Mouse (Mus musculus): ENCODE measurements around the gene Pacsin3. TPM values are rescaled to one million over a fixed set of nuclear protein-coding genes. Genes with fewer than 3 reads are reported as not detected.

Pacsin3 gene
- polyA plus RNA-seq (2012; rRNA removed) = 23.5 and 24.5 TPM in 2 replicates

DNA sequence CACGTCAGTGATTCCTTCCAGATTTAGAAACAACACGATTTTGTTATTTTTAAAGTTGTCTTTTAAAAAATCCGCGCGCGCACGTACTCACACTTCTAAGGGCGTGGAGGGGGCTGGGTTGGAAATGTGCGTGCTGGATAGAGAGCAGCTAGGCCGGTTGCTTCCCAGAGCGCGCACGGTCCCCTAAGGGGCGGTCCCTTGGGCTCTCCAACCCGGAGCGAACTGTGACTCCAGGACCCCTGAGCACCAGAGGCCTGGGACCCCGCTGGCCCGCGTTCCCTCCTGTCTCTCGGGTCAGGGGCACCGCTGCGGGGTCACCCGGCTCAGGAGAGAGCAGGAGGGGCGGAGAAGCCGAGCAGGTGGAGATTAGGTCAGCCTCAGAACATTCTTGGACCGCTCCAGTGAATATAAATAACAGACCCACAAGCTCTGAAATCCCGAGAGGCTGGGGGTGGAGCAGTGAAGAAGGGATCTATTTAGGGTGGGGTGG lies at the start of gene Pacsin3:
TSS of gene Pacsin3 (plus strand) at position 294 of the 490 bp plus-strand sequence.

DNA sequence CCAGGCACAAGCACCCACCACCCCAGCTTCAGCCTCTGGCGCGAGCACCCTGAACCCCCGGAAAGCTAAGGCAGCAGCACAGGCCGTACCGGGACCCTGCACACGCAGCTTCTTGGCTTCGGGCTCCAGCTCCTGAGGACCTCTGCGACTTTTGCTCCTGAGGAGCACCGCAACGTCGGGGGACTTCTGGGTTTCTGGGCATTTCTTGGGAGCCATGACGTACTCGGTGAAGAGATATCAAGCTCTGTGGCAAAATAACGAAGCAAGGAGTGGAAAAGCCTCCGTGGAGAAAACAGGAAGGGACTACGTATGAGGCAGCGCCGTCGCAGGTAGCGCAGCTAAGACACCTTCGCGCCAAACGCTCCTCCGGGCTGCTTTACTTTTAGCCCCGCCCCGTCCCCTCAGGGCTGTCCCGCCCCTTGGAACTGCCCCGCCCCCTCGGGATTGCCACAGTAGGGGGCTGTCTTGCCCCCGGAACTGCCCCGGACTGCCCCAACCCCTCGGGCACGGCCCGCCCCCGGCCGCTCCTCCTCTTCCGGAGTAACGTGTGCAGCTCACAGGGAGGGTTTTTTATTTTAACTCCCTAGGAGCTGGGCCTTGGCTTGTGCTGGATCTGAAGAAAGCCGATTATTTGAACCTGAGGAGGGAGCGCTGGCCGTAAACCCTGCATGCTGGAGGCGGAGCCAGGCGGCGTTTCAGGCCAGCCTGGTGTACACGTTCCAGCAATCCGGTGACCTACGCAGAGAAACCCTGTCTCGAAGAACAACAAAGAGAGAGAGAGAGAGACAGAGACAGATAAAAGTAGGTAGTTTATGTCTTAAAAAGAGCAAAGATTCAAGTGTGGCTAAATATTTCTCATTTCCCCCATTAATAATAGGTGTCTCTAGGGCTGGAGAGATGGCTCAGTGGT lies 18.9 kb upstream of the Pacsin3 start, which contains the start of gene Ddb2:
TSS of gene Ddb2 (minus strand) at position 382 of the 910 bp plus-strand sequence.

DNA sequence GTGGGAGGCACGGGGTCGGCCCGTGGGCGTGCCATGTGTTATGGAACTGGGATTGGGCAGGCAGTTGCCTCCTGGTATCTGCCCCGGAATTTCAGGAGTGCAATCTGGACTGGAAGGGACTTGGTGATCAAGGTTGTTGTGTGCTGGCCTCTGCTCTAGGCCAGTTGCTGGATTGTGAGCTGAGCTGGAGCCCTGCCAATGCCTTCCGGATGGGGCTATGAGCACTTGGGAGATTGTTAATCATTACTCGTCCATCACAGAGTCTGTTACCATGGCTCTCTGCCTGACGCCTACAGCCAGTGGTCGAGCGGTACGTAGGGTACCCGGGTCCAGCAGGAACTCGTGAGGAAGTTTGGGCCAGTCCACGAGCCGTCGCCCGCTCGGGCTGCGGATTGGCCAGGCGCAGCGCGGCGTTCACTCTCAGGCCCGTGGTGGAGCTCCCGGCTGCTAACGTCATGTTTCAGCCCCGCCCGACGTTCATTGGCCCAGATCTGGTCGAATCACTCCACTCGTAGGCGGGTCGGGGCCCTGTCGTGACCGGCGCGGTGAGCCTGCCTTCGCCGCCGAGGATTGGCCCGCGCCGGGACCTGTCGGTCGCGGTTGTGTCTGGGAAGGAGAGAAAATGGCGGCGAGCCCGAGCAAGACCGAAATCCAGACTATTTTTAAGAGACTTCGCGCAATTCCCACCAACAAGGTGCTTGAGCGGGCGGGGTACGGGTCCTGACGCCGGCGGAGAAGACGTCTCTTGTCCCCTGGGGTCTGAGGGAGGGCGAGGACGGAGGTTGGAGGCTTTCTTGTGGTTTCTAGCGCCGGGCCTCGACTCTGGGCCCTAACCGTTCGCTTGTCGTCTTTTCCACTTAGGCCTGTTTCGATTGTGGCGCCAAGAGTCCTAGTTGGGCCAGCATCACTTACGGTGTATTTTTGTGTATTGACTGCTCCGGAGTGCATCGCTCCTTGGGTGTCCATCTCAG lies 9.2 kb downstream of the Pacsin3 start, which contains the start of gene Arfgap2:
TSS of gene Arfgap2 (plus strand) at position 264 of the 971 bp plus-strand sequence.

Other genes starting within 250 kb of the Pacsin3 start
- 0.47 and 1.6 TPM in 2 replicates for gene Rapsn, start 220.3 kb upstream of the Pacsin3 start, polyA plus RNA-seq (2012; rRNA removed)
- gene Psmc3, start 201.9 kb upstream of the Pacsin3 start, polyA plus RNA-seq (2012; rRNA removed) = 177 and 184 TPM in 2 replicates
- gene Slc39a13, start 185.5 kb upstream of the Pacsin3 start, polyA plus RNA-seq (2012; rRNA removed) = 47.5 and 52.9 TPM in 2 replicates
- 4.8 and 6.0 TPM in 2 replicates for gene Spi1, start 173.6 kb upstream of the Pacsin3 start, polyA plus RNA-seq (2012; rRNA removed)
- gene Mybpc3, start 137.8 kb upstream of the Pacsin3 start, polyA plus RNA-seq (2012; rRNA removed) = 0.01 and 0.04 TPM in 2 replicates
- gene Madd, start 72.1 kb upstream of the Pacsin3 start, polyA plus RNA-seq (2012; rRNA removed) = 99.8 and 107 TPM in 2 replicates
- gene Nr1h3, start 53.1 kb upstream of the Pacsin3 start, polyA plus RNA-seq (2012; rRNA removed) = 3.1 and 3.3 TPM in 2 replicates
- gene Acp2, start 53.1 kb upstream of the Pacsin3 start, polyA plus RNA-seq (2012; rRNA removed) = 30.1 and 32.2 TPM in 2 replicates
- gene Ddb2, start 19.0 kb upstream of the Pacsin3 start, polyA plus RNA-seq (2012; rRNA removed) = 35.6 and 38.8 TPM in 2 replicates
- gene Arfgap2, start 9.0 kb downstream of the Pacsin3 start, polyA plus RNA-seq (2012; rRNA removed) = 27.1 and 28.2 TPM in 2 replicates
- 92.7 and 101 TPM in 2 replicates for gene 1110051M20Rik, start 188.8 kb downstream of the Pacsin3 start, polyA plus RNA-seq (2012; rRNA removed)
- 3.8 and 4.5 TPM in 2 replicates for gene Lrp4, start 201.6 kb downstream of the Pacsin3 start, polyA plus RNA-seq (2012; rRNA removed)

Data from central nervous system, embryonic 18 days (tissue).